ENCODE assay signal across 8 mouse cellular contexts in genomic region chr4:55350219-55350931, GRCm38 (mm10). TPM values are rescaled to one million over a fixed set of nuclear protein-coding genes. Genes with fewer than 3 reads are reported as not detected.
A peak's percentile ranks its signal among the peaks of the same experiment; 100 is the strongest.
DNase-seq lines count a peak whose midpoint lies in the region; ATAC-seq and TF ChIP-seq lines count a peak whose summit lies in the region.

No protein-coding gene starts in this region.

- H3K9me3 ChIP-seq in neural tube, embryonic 13.5 days = no peaks in the 10 kb centered on the region

- H3K9ac ChIP-seq in neural tube, embryonic 13.5 days = peak overlapping the region; percentile 95

- TF ChIP-seq CTCF in lung, adult 2 months (IDR thresholded peaks at IDR 0.05; ENCODE audit: insufficient read depth, low read length) = no peak

- peaks cover 7% of the 10 kb centered on the region; the same call in 1 of the 2 replicates for H3K4me1 ChIP-seq in lung, adult 2 months (ENCODE audit: control insufficient read depth, insufficient read depth, low read length)
- H3K4me1 ChIP-seq in neural tube, embryonic 13.5 days (replicated peaks) = peaks cover 45% of the 10 kb centered on the region

- ATAC-seq in neural tube, embryonic 13.5 days (ENCODE audit: low read depth) = peak; percentile 62

- H3K4me3 ChIP-seq in lung, adult 2 months (replicated peaks; ENCODE audit: extremely low read depth, low read depth, low read length) = peak overlapping the region; percentile 69
- peak overlapping the region; percentile 71 for H3K4me3 ChIP-seq in neural tube, embryonic 13.5 days

- H3K36me3 ChIP-seq in neural tube, embryonic 13.5 days = no peaks in the 10 kb centered on the region

- 1% methylated on average over 66 of the region's 66 CpGs for whole genome bisulfite sequencing in lung, adult 2 months
- WGBS in neural tube, embryonic 13.5 days = 1% methylated on average over 56 of the region's 66 CpGs

- intact Hi-C loops in gastrocnemius, postnatal 14 days (cut with DNase I; ENCODE audit: low total_unique reads) = no loop called here

- DNase-seq in spleen, adult 18-20 months = peak; percentile 54 to 55
- no peak for DNase-seq in spleen, adult 12 weeks (ENCODE audit: low spot score)
- DNase-seq in cerebellum, postnatal 10 days = peak; percentile 85 to 86
- peak; percentile 48 for DNase-seq in gastrocnemius, postnatal 14 days
- DNase-seq in kidney, adult 8-10 months = peak; percentile 32 to 37
- DNase-seq in lung, adult 2 months = peak; percentile 58
- DNase-seq in thymus, postnatal 0 days (ENCODE audit: low spot score) = peak; percentile 63

- TF ChIP-seq POLR2A in lung, adult 2 months (IDR thresholded peaks at IDR 0.05; ENCODE audit: borderline replicate concordance, extremely low read depth, low read depth, low read length) = no peak

- peak overlapping the region; percentile 73 for H3K4me2 ChIP-seq in neural tube, embryonic 13.5 days

- H3K27me3 ChIP-seq in neural tube, embryonic 13.5 days = no peaks in the 10 kb centered on the region

- peak overlapping the region; percentile 97 for H3K27ac ChIP-seq in neural tube, embryonic 13.5 days (replicated peaks)

RNA-seq across cellular contexts. Expression of gene Rad23b, which starts 0.5 kb away (rescaled TPM):
- total RNA-seq in gastrocnemius, postnatal 14 days (2021) = 100 to 1,000 TPM in 1 of 2 experiments, 10 to 100 TPM in 1; 97.2 to 114 TPM
- 212 and 283 TPM in 2 replicates for polyA plus RNA-seq in lung, adult 2 months (2012; rRNA removed)
- 98.1 and 101 TPM in 2 replicates for polyA plus RNA-seq in neural tube, embryonic 13.5 days (2015; fragmentation: Nextera tagmentation; extraction: Ambion mirVana)
- polyA plus RNA-seq in thymus, postnatal 0 days (2015; fragmentation: Nextera tagmentation; extraction: Ambion mirVana) = 63.9 and 68.6 TPM in 2 replicates
